Mouse (Mus musculus): ENCODE results near the gene Acbd3.
A peak's percentile ranks its signal among the peaks of the same experiment; 100 is the strongest.

Acbd3 gene

DNA sequence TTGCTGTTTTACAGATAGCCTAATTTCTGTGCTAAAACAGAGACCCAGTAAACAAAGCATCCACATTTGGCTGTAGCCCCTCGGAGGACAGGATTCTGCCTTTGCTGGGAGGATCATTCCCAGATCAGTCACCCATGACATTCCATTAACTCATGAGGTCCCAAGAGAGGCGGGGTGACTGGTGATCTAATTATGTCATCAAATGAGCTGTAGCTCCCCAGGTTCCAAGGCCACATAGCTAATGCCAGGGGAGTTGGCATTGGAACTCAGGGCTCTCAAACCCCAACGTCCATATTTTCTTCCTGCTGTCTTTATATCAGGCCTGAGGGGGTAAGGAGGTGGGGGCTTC lies 57.7 kb downstream of the Acbd3 start:
- DNase-seq (ENCODE audit: low spot score), result no peak

DNA sequence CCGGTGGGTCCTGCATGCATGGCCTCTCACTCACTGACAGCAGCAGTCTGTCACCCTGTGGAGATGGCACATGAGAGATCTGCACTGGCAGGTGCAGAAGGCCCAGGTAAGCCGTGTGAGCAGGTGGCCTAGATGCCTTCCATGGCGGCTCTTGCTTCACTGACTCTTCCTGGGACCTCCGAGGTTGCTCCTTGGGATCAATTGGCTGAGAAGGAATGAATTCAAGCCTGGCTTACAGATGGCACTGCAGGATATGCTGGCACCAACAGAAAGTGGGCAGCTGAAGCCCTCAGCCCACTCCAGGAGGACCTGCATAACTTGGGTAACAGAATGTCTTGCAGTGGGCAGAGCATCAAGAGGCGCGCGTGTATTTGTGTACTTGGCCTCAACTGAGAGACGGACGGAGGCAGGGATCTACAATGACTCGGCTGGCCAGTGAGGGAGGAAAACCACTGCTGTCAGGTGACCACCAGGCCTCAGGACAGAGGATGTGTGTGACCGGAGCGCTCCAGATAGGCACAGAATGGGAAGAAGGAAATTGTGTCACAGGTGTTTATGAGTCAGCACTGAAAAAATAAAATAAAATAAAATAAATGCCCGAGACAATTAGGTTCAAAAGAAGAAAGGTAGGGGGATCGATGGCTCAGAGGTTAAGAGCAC lies 66.1 kb downstream of the Acbd3 start:
- no peak for DNase-seq (ENCODE audit: low spot score)

DNA sequence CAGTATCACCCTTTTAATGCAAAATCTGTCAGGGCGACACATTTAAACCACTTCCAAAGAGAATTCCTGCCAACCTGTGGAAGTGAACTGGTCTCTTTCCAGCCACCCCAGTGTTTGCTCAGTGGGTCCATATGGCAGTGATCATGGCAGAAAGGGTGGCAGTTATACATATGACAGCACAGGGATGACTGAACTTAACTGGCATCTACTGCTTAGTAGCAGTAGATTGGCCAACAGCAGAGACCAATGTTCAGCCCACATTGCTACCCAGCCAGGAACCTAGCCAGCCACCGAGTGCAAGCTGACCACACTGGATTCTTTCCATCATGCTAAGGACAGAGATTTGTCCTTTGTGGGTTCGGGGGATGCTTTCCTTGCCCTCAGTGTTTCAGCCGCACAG lies 67.0 kb downstream of the Acbd3 start:
- DNase-seq (ENCODE audit: low spot score), result no peak

- DNase-seq (ENCODE audit: low spot score), result peak; percentile 64
Measured at GRCm38 (mm10) chr1:180793445-180794117, 67.7 kb downstream of the Acbd3 start.

- peak; percentile 84 for DNase-seq (ENCODE audit: low spot score)
Measured at GRCm38 (mm10) chr1:180794170-180794569, 68.3 kb downstream of the Acbd3 start.

GRCm38 (mm10) chr1:180798660-180799059 lies 72.8 kb downstream of the Acbd3 start:
- DNase-seq (ENCODE audit: low spot score), result no peak

DNA sequence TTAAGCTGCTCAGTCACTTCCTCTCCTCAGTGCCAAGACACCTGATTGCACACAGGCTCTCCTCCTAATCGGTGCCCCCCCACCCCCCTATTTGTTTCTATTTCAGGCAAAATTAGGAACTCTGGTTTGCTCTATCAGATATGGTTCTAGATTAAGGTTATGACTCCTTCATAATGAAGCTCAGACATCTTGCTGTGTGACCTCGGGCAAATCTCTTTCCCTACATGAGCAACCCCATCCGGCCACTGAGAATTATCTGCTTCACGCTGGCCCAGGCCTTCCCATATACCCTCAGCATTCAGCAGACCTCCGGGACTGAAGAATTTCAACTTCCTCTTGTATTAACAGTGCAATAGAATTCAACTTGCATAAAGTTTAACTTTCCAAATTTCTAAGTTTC lies 73.4 kb downstream of the Acbd3 start:
- no peak for DNase-seq (ENCODE audit: low spot score)

- no peak for DNase-seq (ENCODE audit: low spot score)
Measured at GRCm38 (mm10) chr1:180800022-180800421, 74.2 kb downstream of the Acbd3 start.

DNA sequence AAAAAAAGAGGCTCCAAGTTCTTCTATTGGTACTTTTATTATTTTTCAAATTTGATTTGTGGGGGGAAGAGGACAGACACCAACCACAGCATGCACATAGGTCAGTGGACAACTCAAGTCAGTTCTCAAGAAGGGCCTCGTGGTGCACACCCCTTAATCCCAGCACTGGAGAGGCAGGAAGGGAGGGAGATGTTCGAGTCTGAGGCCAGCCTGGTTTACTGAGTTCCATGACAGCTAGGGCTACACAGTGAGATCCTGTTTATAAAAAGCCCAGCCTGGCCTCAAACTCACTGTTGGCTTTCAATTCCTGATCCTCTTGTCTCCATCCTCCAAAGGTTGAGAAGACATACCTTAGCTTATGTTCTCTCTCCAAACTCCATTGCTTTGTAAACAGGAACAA lies 75.0 kb downstream of the Acbd3 start:
- DNase-seq (ENCODE audit: low spot score), result no peak

GRCm38 (mm10) chr1:180801466-180801994 lies 75.7 kb downstream of the Acbd3 start:
- no peak for DNase-seq (ENCODE audit: low spot score)
